Mouse (Mus musculus) forebrain, postnatal 0 days (tissue): ENCODE data around the gene Pik3c2b. TPM values are rescaled to one million over a fixed set of nuclear protein-coding genes. Genes with fewer than 3 reads are reported as not detected.

ENCODE experiments used
- ATAC-seq: fragments of 200-750 bp; cut with Nextera tagmentation; 2 replicates; pipeline ENCODE4 v1.8.0; 2017; ENCODE audit warnings: mild to moderate bottlenecking, moderate library complexity
- DNase-seq: peaks from one replicate; pipeline ENCODE4 v3.0.0-alpha.2; 2015
- H3K27ac ChIP-seq: fragments of 300-500 bp; sonication (generic); 2 replicates; pipeline ENCODE4 v1.5.1; 2014; ENCODE audit warnings: low read depth, mild to moderate bottlenecking, antibody characterized with exemption, low read length, moderate library complexity, mixed read lengths
- H3K27me3 ChIP-seq: fragments of 300-500 bp; sonication (generic); 2 replicates; pipeline ENCODE4 v1.6.1; 2014; ENCODE audit warnings: mild to moderate bottlenecking, low read length, mixed read lengths; ENCODE audit not compliant: insufficient read depth
- H3K36me3 ChIP-seq: fragments of 300-500 bp; sonication (generic); 2 replicates; pipeline ENCODE4 v1.6.1; 2014; ENCODE audit warnings: mild to moderate bottlenecking, moderate library complexity; ENCODE audit not compliant: insufficient read depth
- H3K4me1 ChIP-seq: fragments of 300-500 bp; sonication (generic); 2 replicates; pipeline ENCODE4 v1.6.1; 2014; ENCODE audit warnings: antibody characterized with exemption; ENCODE audit not compliant: insufficient read depth
- H3K4me2 ChIP-seq: fragments of 300-500 bp; sonication (generic); 2 replicates; pipeline ENCODE4 v1.6.1; 2014; ENCODE audit warnings: low read depth, mild to moderate bottlenecking, moderate library complexity
- H3K4me3 ChIP-seq: fragments of 300-500 bp; sonication (generic); 2 replicates; pipeline ENCODE4 v1.5.1; 2014; ENCODE audit warnings: low read depth, low read length, mixed read lengths
- H3K9ac ChIP-seq: fragments of 300-500 bp; sonication (generic); 2 replicates; pipeline ENCODE4 v1.6.1; 2014; ENCODE audit warnings: mild to moderate bottlenecking
- H3K9me3 ChIP-seq: fragments of 300-500 bp; sonication (generic); 2 replicates; pipeline ENCODE4 v1.6.1; 2016; ENCODE audit warnings: low read length
- CTCF ChIP-seq: sonication (generic); IDR thresholded peaks from 2 replicates; pipeline ENCODE4 v1.5.1; 2016; ENCODE audit warnings: antibody characterized with exemption, control low read depth, low read depth
- WGBS: fragments of 180-500 bp; shearing (Covaris S2); extraction: QIAGEN DNeasy Blood & Tissue Kit; methylation state at CpG from one replicate; pipeline ENCODE4 v1.1.7; 2014; 5-methylcytosine and 5-hydroxymethylcytosine counted together
- polyA plus RNA-seq: library from polyadenylated mRNA; unstranded; fragments of >200 nt; fragmentation: Nextera tagmentation; extraction: Ambion mirVana; gene quantifications from 2 replicates; pipeline ENCODE4 v1.2.1, GENCODE M21; 2015
- total RNA-seq: library from RNA; depleted of rRNA; stranded (reverse); fragments of >200 nt; gene quantifications from 2 replicates; pipeline ENCODE4 v1.2.3, GENCODE M21; 2014

Gene Pik3c2b
- total and polyA plus RNA-seq, 2 experiments from 2014 or later = 7.2 to 17.1 TPM

- DNase-seq (peak; percentile 84), ATAC-seq (peak; percentile 88)
- TF ChIP-seq CTCF = no peak
- Histone ChIP-seq H3K36me3 (peaks cover 32% of the 10 kb centered on the region), H3K9me3 (no peaks in the 10 kb centered on the region), H3K27me3 (no peaks in the 10 kb centered on the region), H3K4me1 (peaks cover 9% of the 10 kb centered on the region; the same call in 1 of the 2 replicates), H3K27ac (peak overlapping the region; percentile 50), H3K4me3 (no peak overlapping the region), H3K4me2 (no peak overlapping the region), H3K9ac (no peak overlapping the region)
- WGBS = 26% methylated on average over 16 of the region's 16 CpGs
These were observed 26.4 kb downstream of the Pik3c2b start for GRCm38 (mm10) chr1:133071666-133072381.

DNA sequence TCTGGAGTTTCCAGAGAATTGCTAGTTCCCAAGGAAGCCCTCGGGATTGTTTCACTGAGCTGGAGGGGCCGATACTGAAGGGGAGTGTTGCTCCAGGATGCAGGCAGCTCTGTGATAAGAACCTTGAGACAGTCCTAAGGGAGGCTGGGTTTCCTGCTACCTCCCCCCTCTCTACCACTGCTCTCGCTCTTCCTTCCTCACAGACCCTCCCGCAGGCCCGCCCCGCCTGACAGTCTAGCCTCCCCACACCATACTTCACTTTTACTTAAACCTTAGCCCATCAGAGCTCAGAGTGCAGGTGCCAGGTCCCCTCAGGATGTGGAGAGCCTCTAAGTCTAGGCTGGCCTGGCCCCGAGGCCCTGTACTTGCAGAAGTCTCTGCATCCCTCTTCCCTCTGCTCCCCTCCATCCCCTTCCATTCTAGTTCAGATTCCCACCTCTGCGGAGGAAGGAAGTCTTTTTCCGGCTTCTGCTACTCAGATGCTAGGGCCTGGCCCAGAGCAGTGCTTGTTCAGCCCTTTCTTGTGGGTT is 27.9 kb downstream of the Pik3c2b start:
- Histone ChIP-seq H3K36me3 (peaks cover 33% of the 10 kb centered on the region), H3K9ac (no peak overlapping the region), H3K27ac (no peak overlapping the region), H3K4me1 (peaks cover 9% of the 10 kb centered on the region; the same call in 1 of the 2 replicates), H3K4me2 (no peak overlapping the region), H3K4me3 (no peak overlapping the region), H3K27me3 (no peaks in the 10 kb centered on the region), H3K9me3 (no peaks in the 10 kb centered on the region)
- TF ChIP-seq CTCF = no peak
- ATAC-seq (no peak), DNase-seq (no peak)
- whole genome bisulfite sequencing = 63% methylated on average over 9 of the region's 9 CpGs

GRCm38 (mm10) chr1:133074541-133074940 is 29.1 kb downstream of the Pik3c2b start:
- Histone ChIP-seq H3K4me1 (peaks cover 9% of the 10 kb centered on the region; the same call in 1 of the 2 replicates), H3K4me3 (no peak overlapping the region), H3K36me3 (peaks cover 35% of the 10 kb centered on the region), H3K27me3 (no peaks in the 10 kb centered on the region), H3K27ac (no peak overlapping the region), H3K4me2 (no peak overlapping the region), H3K9ac (no peak overlapping the region), H3K9me3 (no peaks in the 10 kb centered on the region)
- DNase-seq = no peak
- TF ChIP-seq CTCF = no peak
- WGBS = 98% methylated on average over 13 of the region's 13 CpGs
- ATAC-seq = no peak

DNA sequence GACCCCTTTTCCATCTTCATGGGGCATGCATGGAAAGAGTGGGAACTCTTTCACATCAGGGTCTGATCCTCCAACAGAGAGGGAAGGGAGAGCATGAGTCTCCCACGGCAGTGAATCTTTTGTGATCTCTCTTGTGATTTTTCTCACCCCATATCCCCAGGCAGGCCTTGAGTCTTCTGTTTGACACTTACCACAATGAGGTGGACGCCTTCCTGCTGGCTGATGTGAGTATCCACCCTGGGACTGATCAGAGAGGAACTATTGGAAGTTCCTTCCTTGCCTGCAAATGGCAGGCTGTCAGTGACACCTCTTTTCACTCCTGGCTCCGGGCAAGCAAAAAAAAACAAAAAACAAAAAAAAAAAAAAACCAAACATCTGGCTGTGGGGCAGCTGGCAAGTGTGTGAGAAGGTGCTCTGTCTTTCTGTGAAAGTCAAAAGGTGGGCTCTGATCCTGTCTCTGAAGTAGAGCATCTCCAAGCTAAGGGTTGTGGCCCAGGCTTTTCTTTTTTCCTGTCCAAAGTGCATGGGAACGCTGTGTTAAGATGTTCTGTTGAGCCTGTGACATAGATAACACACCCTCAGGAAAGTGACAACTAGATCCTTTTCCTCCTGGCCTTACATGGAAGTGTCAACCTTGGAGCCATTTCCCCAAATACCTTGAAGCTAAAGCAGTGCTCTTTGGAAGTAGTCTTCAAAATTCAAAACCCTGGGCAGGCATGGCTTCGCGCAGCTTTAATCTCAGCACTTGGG is 30.4 kb downstream of the Pik3c2b start:
- ATAC-seq = no peak

DNA sequence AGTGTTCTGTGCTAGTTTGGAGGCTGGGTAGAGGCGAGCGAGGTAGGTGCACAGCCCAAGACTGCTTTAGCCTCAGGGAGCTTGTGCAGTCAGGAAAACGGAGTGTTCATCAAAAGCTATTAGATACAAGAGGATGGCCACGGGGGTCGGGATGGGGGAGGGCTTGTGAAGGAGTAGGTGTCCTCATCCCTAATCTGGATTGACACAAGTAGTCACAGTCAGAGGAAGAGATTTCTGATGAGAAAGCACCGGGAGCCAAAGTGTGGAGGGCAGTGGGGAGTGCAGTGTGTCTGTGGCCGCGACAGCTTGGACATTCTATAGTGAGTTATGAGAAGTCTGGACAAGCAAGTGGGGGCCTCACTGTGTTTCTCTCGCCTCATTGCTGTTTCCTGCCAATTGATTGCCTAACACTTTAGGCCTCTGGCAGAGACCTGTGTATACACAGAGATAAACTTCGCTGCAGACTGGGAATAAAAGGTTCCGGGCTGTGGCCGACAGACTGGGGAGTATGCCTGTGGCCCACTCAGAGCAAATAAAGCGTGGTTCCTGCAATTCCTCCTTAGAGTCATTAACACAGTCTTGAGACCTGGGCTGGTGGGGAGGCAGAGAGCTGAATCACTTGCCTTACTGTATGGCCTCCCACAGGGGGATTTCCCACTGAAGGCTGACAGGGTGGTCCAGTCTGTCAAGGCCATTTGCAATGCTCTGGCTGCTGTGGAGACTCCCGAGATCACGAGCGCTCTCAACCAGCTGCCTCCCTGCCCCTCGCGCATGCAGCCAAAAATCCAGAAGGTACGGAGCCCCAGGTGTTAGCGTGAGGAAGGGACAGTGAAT is 31.4 kb downstream of the Pik3c2b start:
- DNase-seq = no peak
- Histone ChIP-seq H3K9ac (0 out of 2 replicates have a peak overlapping the region, but pooled peaks have one; percentile 6), H3K27ac (no peak overlapping the region), H3K4me1 (peaks cover 5% of the 10 kb centered on the region; the same call in 1 of the 2 replicates), H3K9me3 (no peaks in the 10 kb centered on the region), H3K36me3 (peaks cover 49% of the 10 kb centered on the region), H3K4me3 (no peak overlapping the region), H3K27me3 (no peaks in the 10 kb centered on the region), H3K4me2 (no peak overlapping the region)
- no peak for TF ChIP-seq CTCF
- ATAC-seq = no peak
- WGBS = 61% methylated on average over 20 of the region's 20 CpGs

More for the DNA sequence above, 30.4 kb downstream of the Pik3c2b start:
- Histone ChIP-seq H3K9me3 (no peaks in the 10 kb centered on the region), H3K9ac (no peak overlapping the region), H3K4me1 (peaks cover 9% of the 10 kb centered on the region; the same call in 1 of the 2 replicates), H3K4me3 (no peak overlapping the region), H3K27me3 (no peaks in the 10 kb centered on the region), H3K4me2 (no peak overlapping the region), H3K36me3 (peaks cover 38% of the 10 kb centered on the region), H3K27ac (no peak overlapping the region)
- 91% methylated on average over 6 of the region's 6 CpGs for WGBS
- TF ChIP-seq CTCF = no peak
- no peak for DNase-seq

GRCm38 (mm10) chr1:133077606-133078337 is 32.3 kb downstream of the Pik3c2b start:
- H3K4me1 ChIP-seq = no peaks in the 10 kb centered on the region
- H3K36me3 ChIP-seq = peaks cover 58% of the 10 kb centered on the region
- ATAC-seq = no peak
- H3K27ac ChIP-seq = peak overlapping the region; percentile 35; the same call in 1 of the 2 replicates
- no peak overlapping the region for H3K9ac ChIP-seq
- no peaks in the 10 kb centered on the region for H3K9me3 ChIP-seq
- no peak for TF ChIP-seq CTCF
- 62% methylated on average over 12 of the region's 12 CpGs for WGBS
- H3K4me2 ChIP-seq = no peak overlapping the region
- no peaks in the 10 kb centered on the region for H3K27me3 ChIP-seq
- DNase-seq = peak; percentile 16
- H3K4me3 ChIP-seq = no peak overlapping the region
